Mouse (Mus musculus) stomach, embryonic 14.5 days (tissue): ENCODE measurements at regions not wholly inside any gene's neighbourhood (a gene's known extent, or its start where the extent isn't known, plus 50 kb on each side); places are given as distances from the start of the nearest gene placed in this dataset.

Source experiments
- ATAC-seq: fragments of 200-750 bp; cut with Nextera tagmentation; 2 replicates; pipeline ENCODE4 v1.8.0; 2017; ENCODE audit warnings: low read depth, moderate TSS enrichment; ENCODE audit not compliant: insufficient number of reproducible peaks, insufficient read depth, low FRiP score
- H3K27ac ChIP-seq: fragments of 300-500 bp; sonication (generic); 2 replicates; pipeline ENCODE4 v1.5.1; 2014; ENCODE audit warnings: mild to moderate bottlenecking, low read length, moderate library complexity, mixed read lengths
- H3K27me3 ChIP-seq: fragments of 300-500 bp; sonication (generic); 2 replicates; pipeline ENCODE4 v1.6.1; 2014; ENCODE audit warnings: low read length, control low read depth, mixed read lengths; ENCODE audit not compliant: control insufficient read depth, insufficient read depth
- H3K36me3 ChIP-seq: fragments of 300-500 bp; sonication (generic); 2 replicates; pipeline ENCODE4 v1.6.1; 2014; ENCODE audit warnings: mild to moderate bottlenecking, control low read depth, low read length, moderate library complexity, mixed read lengths; ENCODE audit not compliant: control insufficient read depth, insufficient read depth
- H3K4me1 ChIP-seq: fragments of 300-500 bp; sonication (generic); 2 replicates; pipeline ENCODE4 v1.6.1; 2014; ENCODE audit warnings: low read length, control low read depth, mixed read lengths; ENCODE audit not compliant: control insufficient read depth, insufficient read depth
- H3K4me2 ChIP-seq: fragments of 300-500 bp; sonication (generic); replicated peaks from 2 replicates; pipeline ENCODE4 v1.6.1; 2014; ENCODE audit warnings: low read depth, low read length, control low read depth
- H3K4me3 ChIP-seq: fragments of 300-500 bp; sonication (generic); 2 replicates; pipeline ENCODE4 v1.5.1; 2014; ENCODE audit warnings: low read depth, low read length, control low read depth
- H3K9ac ChIP-seq: fragments of 300-500 bp; sonication (generic); replicated peaks from 2 replicates; pipeline ENCODE4 v1.6.1; 2014; ENCODE audit warnings: low read depth, mild to moderate bottlenecking, control low read depth, low read length, moderate library complexity, mixed read lengths
- H3K9me3 ChIP-seq: fragments of 300-500 bp; sonication (generic); 2 replicates; pipeline ENCODE4 v1.6.1; 2016; ENCODE audit warnings: low read depth, low read length, control low read depth; ENCODE audit not compliant: control insufficient read depth
- WGBS: fragments of 180-500 bp; shearing (Covaris S2); extraction: QIAGEN DNeasy Blood & Tissue Kit; methylation state at CpG from one replicate; pipeline ENCODE4 v1.1.7; 2014; 5-methylcytosine and 5-hydroxymethylcytosine counted together

DNA sequence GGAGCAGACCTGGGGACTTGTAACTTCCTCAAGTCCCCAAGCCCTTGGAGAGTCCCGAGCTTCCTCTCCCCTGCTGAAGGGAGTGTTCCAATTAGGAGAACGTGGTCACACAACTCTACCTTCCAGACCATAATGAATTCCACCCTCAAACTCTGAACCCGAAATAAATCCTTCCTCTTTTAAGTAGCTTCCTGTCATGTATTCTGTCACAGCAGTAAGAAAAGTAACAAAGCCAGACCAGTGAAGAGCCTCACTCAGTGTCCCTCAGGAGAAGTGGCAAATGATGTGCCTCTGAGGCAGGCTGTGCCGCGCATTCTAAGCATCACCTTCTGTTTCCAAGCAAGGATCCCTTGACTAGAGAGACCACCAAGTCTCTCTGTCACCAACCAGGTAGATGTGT is 134.4 kb upstream of the Slc35f3 start:
- no peak overlapping the region for H3K4me2 ChIP-seq
- no peaks in the 10 kb centered on the region for H3K27me3 ChIP-seq
- no peak overlapping the region for H3K27ac ChIP-seq
- H3K9ac ChIP-seq = no peak overlapping the region
- ATAC-seq = no peak
- no peaks in the 10 kb centered on the region for H3K36me3 ChIP-seq
- WGBS = 73% methylated on average over 5 of the region's 5 CpGs
- no peak overlapping the region for H3K4me3 ChIP-seq
- no peaks in the 10 kb centered on the region for H3K9me3 ChIP-seq
- H3K4me1 ChIP-seq = no peaks in the 10 kb centered on the region

DNA sequence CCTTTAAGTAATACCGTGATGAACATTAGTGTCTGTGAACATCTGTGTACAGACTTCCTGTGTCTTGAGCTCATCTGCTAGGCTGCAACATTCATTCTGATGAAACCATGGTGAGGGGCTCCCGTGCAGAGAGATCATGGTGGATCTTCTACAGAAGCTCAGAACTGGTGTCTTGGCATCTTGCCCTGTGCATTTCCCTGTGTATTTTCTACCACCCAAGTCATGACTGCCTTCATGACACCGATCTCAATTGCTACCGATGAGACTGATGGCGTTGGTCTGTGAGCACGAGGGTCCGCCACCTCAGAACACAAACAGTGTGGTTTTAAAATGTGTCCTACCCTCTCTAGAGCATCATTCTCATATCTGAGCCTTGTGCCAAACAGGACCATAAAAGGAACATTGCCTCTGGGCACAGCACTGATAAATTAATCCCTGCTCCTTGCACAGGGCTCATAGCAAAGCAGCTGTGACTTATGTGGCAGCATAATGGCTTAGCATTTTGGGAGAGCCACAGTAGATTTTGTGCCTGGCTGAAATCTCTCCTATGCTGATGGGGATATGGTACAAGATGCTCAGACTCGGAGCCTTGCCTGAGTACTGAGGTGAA is 132.8 kb upstream of the Slc35f3 start:
- 73% methylated on average over 8 of the region's 8 CpGs for WGBS
- no peak for ATAC-seq

DNA sequence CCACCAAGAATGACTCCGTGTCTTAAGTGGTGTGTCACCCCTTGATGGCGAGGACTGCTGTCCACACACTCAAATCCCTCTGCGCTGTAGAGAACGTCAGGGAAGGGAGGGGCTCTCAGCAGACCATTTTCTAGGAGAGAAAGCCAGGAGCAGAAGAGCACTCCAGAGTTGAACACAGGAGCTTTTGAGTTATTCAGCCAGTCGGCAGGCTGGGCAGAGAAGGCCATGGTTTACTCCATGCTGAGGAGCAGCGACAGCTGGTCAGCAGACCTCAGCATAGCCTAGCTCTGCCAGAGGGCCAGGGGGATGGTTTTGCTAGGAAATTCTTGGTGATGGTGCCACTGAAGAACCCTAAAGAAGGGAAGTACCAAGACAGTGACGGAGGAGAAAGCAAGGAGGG is 132.0 kb upstream of the Slc35f3 start:
- no peak overlapping the region for H3K9ac ChIP-seq
- H3K9me3 ChIP-seq = no peaks in the 10 kb centered on the region
- no peak overlapping the region for H3K27ac ChIP-seq
- H3K4me3 ChIP-seq = no peak overlapping the region
- no peak overlapping the region for H3K4me2 ChIP-seq
- ATAC-seq = no peak
- 65% methylated on average over 7 of the region's 7 CpGs for WGBS
- no peaks in the 10 kb centered on the region for H3K27me3 ChIP-seq
- no peaks in the 10 kb centered on the region for H3K36me3 ChIP-seq
- no peaks in the 10 kb centered on the region for H3K4me1 ChIP-seq

More for the DNA sequence above, 132.8 kb upstream of the Slc35f3 start:
- no peaks in the 10 kb centered on the region for H3K27me3 ChIP-seq
- no peak overlapping the region for H3K4me2 ChIP-seq
- H3K36me3 ChIP-seq = no peaks in the 10 kb centered on the region
- H3K27ac ChIP-seq = no peak overlapping the region
- no peaks in the 10 kb centered on the region for H3K4me1 ChIP-seq
- H3K9ac ChIP-seq = no peak overlapping the region
- no peak overlapping the region for H3K4me3 ChIP-seq
- no peaks in the 10 kb centered on the region for H3K9me3 ChIP-seq

GRCm38 (mm10) chr8:126174451-126174850 is 123.9 kb upstream of the Slc35f3 start:
- no peak for ATAC-seq
- Histone ChIP-seq H3K9me3 (no peaks in the 10 kb centered on the region), H3K27me3 (no peaks in the 10 kb centered on the region), H3K4me2 (no peak overlapping the region), H3K36me3 (no peaks in the 10 kb centered on the region), H3K27ac (no peak overlapping the region), H3K4me3 (no peak overlapping the region), H3K4me1 (no peaks in the 10 kb centered on the region), H3K9ac (no peak overlapping the region)
- WGBS = 45% methylated on average over 7 of the region's 7 CpGs

DNA sequence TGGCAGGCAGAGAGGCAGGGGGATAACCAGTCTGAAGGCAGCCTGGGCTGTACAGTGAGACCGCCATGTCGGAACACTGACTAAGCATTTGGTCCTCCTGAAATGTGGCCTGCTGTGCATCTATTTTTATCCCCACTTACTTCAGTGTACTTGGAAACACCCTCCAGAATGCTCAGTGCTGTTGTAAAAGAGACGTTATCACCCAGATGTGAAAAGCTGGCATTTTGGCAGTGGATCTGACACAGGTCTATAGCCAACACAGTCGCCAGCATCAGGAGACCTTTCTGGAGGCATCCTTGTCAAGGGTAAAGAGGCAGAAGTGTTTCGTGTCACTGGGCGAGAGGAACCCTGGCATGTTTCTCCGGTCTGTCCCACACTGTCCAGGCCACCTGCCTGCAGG is 122.1 kb upstream of the Slc35f3 start:
- Histone ChIP-seq H3K27ac (no peak overlapping the region), H3K4me3 (no peak overlapping the region), H3K9me3 (no peaks in the 10 kb centered on the region), H3K9ac (no peak overlapping the region), H3K4me2 (no peak overlapping the region), H3K27me3 (no peaks in the 10 kb centered on the region), H3K36me3 (no peaks in the 10 kb centered on the region), H3K4me1 (no peaks in the 10 kb centered on the region)
- 89% methylated on average over 7 of the region's 7 CpGs for WGBS
- no peak for ATAC-seq

DNA sequence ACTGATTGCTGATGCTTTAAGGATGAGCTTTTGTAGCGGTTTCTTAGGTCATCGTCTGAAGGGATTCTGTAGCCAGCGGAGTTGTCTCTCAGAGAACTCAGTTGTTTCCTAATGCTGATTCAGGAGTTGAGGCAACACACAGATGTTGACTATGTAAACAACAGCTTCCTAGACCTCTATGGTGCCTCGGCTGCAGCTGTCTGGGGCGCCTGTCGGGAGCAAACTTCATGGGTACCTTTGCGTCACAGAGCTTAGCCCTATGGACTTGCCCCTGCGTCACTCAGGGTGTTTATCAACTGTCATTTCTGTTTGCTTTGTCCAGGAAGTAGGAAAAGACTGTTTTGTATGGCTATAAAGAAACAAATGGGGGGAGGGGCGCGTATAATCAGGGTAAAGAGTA is 120.5 kb upstream of the Slc35f3 start:
- no peaks in the 10 kb centered on the region for H3K36me3 ChIP-seq
- H3K9ac ChIP-seq = no peak overlapping the region
- no peaks in the 10 kb centered on the region for H3K9me3 ChIP-seq
- no peak for ATAC-seq
- H3K4me1 ChIP-seq = no peaks in the 10 kb centered on the region
- H3K4me2 ChIP-seq = no peak overlapping the region
- no peak overlapping the region for H3K27ac ChIP-seq
- no peak overlapping the region for H3K4me3 ChIP-seq
- no peaks in the 10 kb centered on the region for H3K27me3 ChIP-seq
- WGBS = 62% methylated on average over 10 of the region's 10 CpGs

DNA sequence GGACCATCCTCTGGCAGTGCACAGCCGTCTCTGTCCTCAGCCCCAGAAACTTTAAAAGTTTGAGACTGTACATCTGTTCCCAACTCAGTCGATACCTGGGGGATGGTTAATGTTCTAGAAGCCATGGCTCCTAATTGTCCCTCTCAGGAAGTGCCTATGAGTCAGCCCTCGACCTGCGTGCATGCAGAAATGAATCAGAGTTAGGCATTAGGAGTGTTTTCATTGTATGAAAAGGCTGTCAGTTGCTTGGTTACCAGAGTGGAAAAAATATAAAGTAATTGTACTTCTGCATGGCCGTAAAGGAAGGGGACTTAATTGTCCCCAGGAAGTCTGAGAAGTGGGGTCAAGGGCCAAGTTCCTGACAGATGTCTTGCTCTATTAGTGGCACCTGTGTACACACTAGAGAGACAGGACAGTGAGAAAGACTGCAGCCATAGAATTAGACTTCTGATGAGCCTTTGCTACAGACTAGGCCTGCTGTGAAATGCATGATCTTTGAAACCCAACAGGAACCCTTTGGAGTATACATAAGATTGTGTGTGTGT is 109.5 kb upstream of the Slc35f3 start:
- no peak overlapping the region for H3K4me2 ChIP-seq
- ATAC-seq = no peak
- H3K4me3 ChIP-seq = no peak overlapping the region
- no peaks in the 10 kb centered on the region for H3K4me1 ChIP-seq
- H3K9ac ChIP-seq = no peak overlapping the region
- H3K27me3 ChIP-seq = no peaks in the 10 kb centered on the region
- no peak overlapping the region for H3K27ac ChIP-seq
- WGBS = 29% methylated on average over 5 of the region's 5 CpGs
- H3K9me3 ChIP-seq = peaks cover 7% of the 10 kb centered on the region
- H3K36me3 ChIP-seq = no peaks in the 10 kb centered on the region

DNA sequence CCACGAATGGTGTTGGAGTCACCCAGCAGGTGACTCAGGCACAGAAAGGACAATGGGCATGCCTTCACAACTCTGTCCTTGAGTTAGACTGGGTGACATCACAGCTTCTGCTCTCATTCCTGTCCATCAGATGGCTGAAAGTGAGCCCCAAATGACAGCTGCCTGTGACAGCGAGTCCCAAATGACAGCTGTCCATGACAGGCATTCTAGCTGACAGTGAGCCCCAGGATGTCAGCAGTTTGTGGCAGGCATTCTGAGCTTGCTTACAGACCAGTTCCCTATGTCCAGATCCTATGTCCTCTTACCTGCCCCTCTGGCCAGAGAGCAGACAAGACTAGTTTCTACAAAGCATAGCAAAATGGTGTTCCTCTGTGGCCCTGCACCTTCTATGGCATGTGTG is 102.7 kb upstream of the Slc35f3 start:
- Histone ChIP-seq H3K27me3 (no peaks in the 10 kb centered on the region), H3K4me3 (no peak overlapping the region), H3K36me3 (no peaks in the 10 kb centered on the region), H3K4me2 (no peak overlapping the region), H3K9me3 (peaks cover 2% of the 10 kb centered on the region), H3K9ac (no peak overlapping the region), H3K4me1 (no peaks in the 10 kb centered on the region), H3K27ac (no peak overlapping the region)
- 91% methylated on average over 2 of the region's 2 CpGs for WGBS
- no peak for ATAC-seq

DNA sequence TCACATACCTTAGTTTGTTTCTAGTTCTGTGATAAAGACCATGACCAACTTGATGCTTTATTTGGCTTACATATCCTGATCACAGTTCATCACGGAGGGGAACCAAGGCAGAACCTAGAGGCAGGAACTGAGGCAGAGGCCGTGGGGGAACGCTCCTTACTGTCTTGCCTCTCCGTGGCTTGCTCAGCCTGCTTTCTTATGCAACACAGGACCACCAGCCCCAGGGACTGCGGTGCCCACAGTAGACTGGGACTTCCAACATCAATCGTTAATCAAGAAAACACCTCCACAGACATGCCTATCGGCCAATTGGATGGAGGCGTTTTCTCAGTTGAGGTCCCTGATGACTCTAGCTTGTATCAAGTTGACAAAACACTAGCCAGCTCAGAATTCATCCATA is 87.8 kb upstream of the Slc35f3 start:
- no peak overlapping the region for H3K27ac ChIP-seq
- WGBS = 84% methylated on average over 8 of the region's 8 CpGs
- H3K4me1 ChIP-seq = no peaks in the 10 kb centered on the region
- H3K9me3 ChIP-seq = no peaks in the 10 kb centered on the region
- no peaks in the 10 kb centered on the region for H3K27me3 ChIP-seq
- no peaks in the 10 kb centered on the region for H3K36me3 ChIP-seq
- ATAC-seq = no peak
- no peak overlapping the region for H3K4me2 ChIP-seq
- H3K9ac ChIP-seq = no peak overlapping the region
- H3K4me3 ChIP-seq = no peak overlapping the region
